Mouse (Mus musculus): ENCODE results near the gene 0610037L13Rik. TPM values are rescaled to one million over a fixed set of nuclear protein-coding genes. Genes with fewer than 3 reads are reported as not detected.

Gene 0610037L13Rik
- polyA plus RNA-seq, 1 experiment, result not detected

GRCm38 (mm10) chr4:107899211-107899927 lies 9.8 kb downstream of the 0610037L13Rik start:
- Histone ChIP-seq H3K4me3 (ENCODE audit: insufficient read depth, low read depth, low read length) (no peak overlapping the region), H3K4me1 (ENCODE audit: control insufficient read depth, insufficient read depth, low read length) (no peaks in the 10 kb centered on the region), H3K27ac (ENCODE audit: insufficient read depth, low read depth, low read length) (no peak overlapping the region)
- 86% methylated on average over 5 of the region's 5 CpGs for WGBS
- TF ChIP-seq CTCF (IDR thresholded peaks at IDR 0.05; ENCODE audit: insufficient read depth, low read depth, low read length), result no peak

GRCm38 (mm10) chr4:107900206-107900605 lies 10.6 kb downstream of the 0610037L13Rik start:
- no peak overlapping the region for H3K4me3 ChIP-seq (ENCODE audit: insufficient read depth, low read depth, low read length)
- H3K27ac ChIP-seq (ENCODE audit: insufficient read depth, low read depth, low read length), result no peak overlapping the region
- 89% methylated on average over 3 of the region's 3 CpGs for WGBS
- H3K4me1 ChIP-seq (ENCODE audit: control insufficient read depth, insufficient read depth, low read length), result no peaks in the 10 kb centered on the region
- TF ChIP-seq POLR2A (IDR thresholded peaks at IDR 0.05; ENCODE audit: insufficient read depth, low read depth, low read length) (no peak), CTCF (IDR thresholded peaks at IDR 0.05; ENCODE audit: insufficient read depth, low read depth, low read length) (no peak)

GRCm38 (mm10) chr4:107904252-107904651 lies 14.6 kb downstream of the 0610037L13Rik start:
- H3K4me3 ChIP-seq (ENCODE audit: insufficient read depth, low read depth, low read length), result no peak overlapping the region
- H3K4me1 ChIP-seq (ENCODE audit: control insufficient read depth, insufficient read depth, low read length), result no peaks in the 10 kb centered on the region
- no peak for TF ChIP-seq POLR2A (IDR thresholded peaks at IDR 0.05; ENCODE audit: insufficient read depth, low read depth, low read length)
- no peak for TF ChIP-seq CTCF (IDR thresholded peaks at IDR 0.05; ENCODE audit: insufficient read depth, low read depth, low read length)
- 95% methylated on average over 10 of the region's 10 CpGs for WGBS
- no peak overlapping the region for H3K27ac ChIP-seq (ENCODE audit: insufficient read depth, low read depth, low read length)

GRCm38 (mm10) chr4:107906561-107906960 lies 16.9 kb downstream of the 0610037L13Rik start:
- TF ChIP-seq POLR2A (IDR thresholded peaks at IDR 0.05; ENCODE audit: insufficient read depth, low read depth, low read length) (no peak), CTCF (IDR thresholded peaks at IDR 0.05; ENCODE audit: insufficient read depth, low read depth, low read length) (no peak)
- WGBS, result 91% methylated on average over 9 of the region's 9 CpGs

GRCm38 (mm10) chr4:107910020-107910419 lies 20.4 kb downstream of the 0610037L13Rik start:
- TF ChIP-seq CTCF (IDR thresholded peaks at IDR 0.05; ENCODE audit: insufficient read depth, low read depth, low read length), result no peak
- no peak for TF ChIP-seq POLR2A (IDR thresholded peaks at IDR 0.05; ENCODE audit: insufficient read depth, low read depth, low read length)
- H3K4me3 ChIP-seq (ENCODE audit: insufficient read depth, low read depth, low read length), result no peak overlapping the region
- WGBS, result 93% methylated on average over 4 of the region's 4 CpGs
- no peaks in the 10 kb centered on the region for H3K4me1 ChIP-seq (ENCODE audit: control insufficient read depth, insufficient read depth, low read length)
- no peak overlapping the region for H3K27ac ChIP-seq (ENCODE audit: insufficient read depth, low read depth, low read length)

More at GRCm38 (mm10) chr4:107906561-107906960, 16.9 kb downstream of the 0610037L13Rik start:
- H3K4me1 ChIP-seq (ENCODE audit: control insufficient read depth, insufficient read depth, low read length), result no peaks in the 10 kb centered on the region
- H3K27ac ChIP-seq (ENCODE audit: insufficient read depth, low read depth, low read length), result no peak overlapping the region
- H3K4me3 ChIP-seq (ENCODE audit: insufficient read depth, low read depth, low read length), result no peak overlapping the region

GRCm38 (mm10) chr4:107920336-107920735 lies 30.7 kb downstream of the 0610037L13Rik start:
- peaks cover 7% of the 10 kb centered on the region; the same call in 1 of the 2 replicates for H3K4me1 ChIP-seq (ENCODE audit: control insufficient read depth, insufficient read depth, low read length)
- 92% methylated on average over 2 of the region's 2 CpGs for WGBS
- TF ChIP-seq CTCF (IDR thresholded peaks at IDR 0.05; ENCODE audit: insufficient read depth, low read depth, low read length) (no peak), POLR2A (IDR thresholded peaks at IDR 0.05; ENCODE audit: insufficient read depth, low read depth, low read length) (no peak)
- no peak overlapping the region for H3K4me3 ChIP-seq (ENCODE audit: insufficient read depth, low read depth, low read length)
- no peak overlapping the region for H3K27ac ChIP-seq (ENCODE audit: insufficient read depth, low read depth, low read length)

GRCm38 (mm10) chr4:107921152-107921695 lies 31.6 kb downstream of the 0610037L13Rik start:
- WGBS, result 72% methylated on average over 8 of the region's 8 CpGs
- H3K27ac ChIP-seq (ENCODE audit: insufficient read depth, low read depth, low read length), result no peak overlapping the region
- H3K4me1 ChIP-seq (ENCODE audit: control insufficient read depth, insufficient read depth, low read length), result peaks cover 7% of the 10 kb centered on the region; the same call in 1 of the 2 replicates
- TF ChIP-seq POLR2A (IDR thresholded peaks at IDR 0.05; ENCODE audit: insufficient read depth, low read depth, low read length), result no peak
- no peak for TF ChIP-seq CTCF (IDR thresholded peaks at IDR 0.05; ENCODE audit: insufficient read depth, low read depth, low read length)
- H3K4me3 ChIP-seq (ENCODE audit: insufficient read depth, low read depth, low read length), result no peak overlapping the region

GRCm38 (mm10) chr4:107921952-107922351 lies 32.3 kb downstream of the 0610037L13Rik start:
- peaks cover 7% of the 10 kb centered on the region; the same call in 1 of the 2 replicates for H3K4me1 ChIP-seq (ENCODE audit: control insufficient read depth, insufficient read depth, low read length)
- WGBS, result 64% methylated on average over 4 of the region's 4 CpGs
- H3K27ac ChIP-seq (ENCODE audit: insufficient read depth, low read depth, low read length), result no peak overlapping the region
- TF ChIP-seq POLR2A (IDR thresholded peaks at IDR 0.05; ENCODE audit: insufficient read depth, low read depth, low read length) (no peak), CTCF (IDR thresholded peaks at IDR 0.05; ENCODE audit: insufficient read depth, low read depth, low read length) (no peak)
- no peak overlapping the region for H3K4me3 ChIP-seq (ENCODE audit: insufficient read depth, low read depth, low read length)

- TF ChIP-seq POLR2A (IDR thresholded peaks at IDR 0.05; ENCODE audit: insufficient read depth, low read depth, low read length) (peak; percentile 41; the same call in 1 of the 2 replicates), CTCF (IDR thresholded peaks at IDR 0.05; ENCODE audit: insufficient read depth, low read depth, low read length) (no peak)
- peaks cover 7% of the 10 kb centered on the region; the same call in 1 of the 2 replicates for H3K4me1 ChIP-seq (ENCODE audit: control insufficient read depth, insufficient read depth, low read length)
- H3K4me3 ChIP-seq (ENCODE audit: insufficient read depth, low read depth, low read length), result peak within 1 kb of the TSS; percentile 53
- 5% methylated on average over 38 of the region's 38 CpGs for WGBS
- no peak within 1 kb of the TSS for H3K27ac ChIP-seq (ENCODE audit: insufficient read depth, low read depth, low read length)
Measured at GRCm38 (mm10) chr4:107923145-107923802, 33.7 kb downstream of the 0610037L13Rik start, which contains the start of gene Cpt2. Cpt2 (minus strand) TSS chr4:107923610.
